Comparison of ENCODE assay signal across 9 mouse cellular contexts in the genomic region with DNA sequence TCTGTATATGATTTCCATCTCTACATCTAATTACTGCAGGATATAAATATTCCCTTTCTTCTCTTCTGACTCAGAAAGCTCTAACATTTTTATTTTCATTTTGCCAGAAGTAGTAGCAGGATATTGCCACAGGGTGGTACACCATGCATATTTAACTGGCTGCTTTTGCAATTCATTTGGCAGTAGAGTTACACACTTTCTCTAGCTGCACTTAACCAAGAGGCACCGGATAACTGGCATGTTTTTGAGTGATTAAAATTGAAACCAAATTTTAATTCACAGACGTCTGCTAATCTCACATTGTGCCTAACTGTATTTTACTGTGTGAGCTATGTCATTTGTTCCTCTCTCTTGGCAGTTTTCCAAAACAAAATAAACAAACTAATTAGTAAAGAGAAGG.
A peak's percentile ranks its signal among the peaks of the same experiment; 100 is the strongest.
DNase-seq lines count a peak whose midpoint lies in the region; ATAC-seq and TF ChIP-seq lines count a peak whose summit lies in the region.
"Had no signal": no experiment of that assay in that cellular context is flagged by ENCODE, and none has a peak within 500 bp of the region (broad histone marks: within the 10 kb centered on the region; RNA-seq: fewer than 3 reads in every experiment).

No protein-coding gene starts in this region.

- no peaks in the 10 kb centered on the region for H3K36me3 ChIP-seq in limb, embryonic 14.5 days (ENCODE audit: control insufficient read depth, insufficient read depth, low read length)
- H3K36me3 ChIP-seq in limb, embryonic 10.5 days = no peaks in the 10 kb centered on the region
- H3K36me3 ChIP-seq in intestine, embryonic 15.5 days = no peaks in the 10 kb centered on the region
- H3K36me3 ChIP-seq: limb, embryonic 15.5 days; stomach, embryonic 15.5 days had no signal

- ATAC-seq in limb, embryonic 14.5 days (ENCODE audit: low FRiP score, low read depth) = no peak
- peak; percentile 45; the same call in 1 of the 2 replicates for ATAC-seq in intestine, embryonic 15.5 days

- no peak for TF ChIP-seq POLR2A in limb, embryonic 14.5 days (IDR thresholded peaks at IDR 0.05; ENCODE audit: borderline replicate concordance, extremely low read depth, insufficient read depth, insufficient read length)

- H3K27ac ChIP-seq in limb, embryonic 14.5 days (replicated peaks; ENCODE audit: low read depth, low read length) = no peak overlapping the region
- H3K27ac ChIP-seq in limb, embryonic 10.5 days = no peak overlapping the region
- H3K27ac ChIP-seq in intestine, embryonic 15.5 days = no peak overlapping the region
- H3K27ac ChIP-seq: limb, embryonic 15.5 days; stomach, embryonic 15.5 days had no signal

- no peak overlapping the region for H3K9ac ChIP-seq in limb, embryonic 14.5 days (ENCODE audit: low read depth, low read length, severe bottlenecking)
- H3K9ac ChIP-seq in intestine, embryonic 15.5 days = no peak overlapping the region
- H3K9ac ChIP-seq: limb, embryonic 15.5 days; stomach, embryonic 15.5 days had no signal

- H3K4me3 ChIP-seq in limb, embryonic 14.5 days (replicated peaks; ENCODE audit: low read length) = no peak overlapping the region
- H3K4me3 ChIP-seq in limb, embryonic 10.5 days = no peak overlapping the region
- no peak overlapping the region for H3K4me3 ChIP-seq in intestine, embryonic 15.5 days (replicated peaks)
- H3K4me3 ChIP-seq: limb, embryonic 15.5 days; stomach, embryonic 15.5 days had no signal

- H3K27me3 ChIP-seq in limb, embryonic 14.5 days (ENCODE audit: control insufficient read depth, insufficient read depth, low read length) = no peaks in the 10 kb centered on the region
- H3K27me3 ChIP-seq in limb, embryonic 10.5 days (ENCODE audit: low read depth, poor library complexity, severe bottlenecking) = no peaks in the 10 kb centered on the region
- H3K27me3 ChIP-seq in intestine, embryonic 15.5 days (replicated peaks) = no peaks in the 10 kb centered on the region
- H3K27me3 ChIP-seq: limb, embryonic 15.5 days; stomach, embryonic 15.5 days had no signal

- DNase-seq in limb, embryonic 14.5 days (ENCODE audit: low spot score) = peak; percentile 33
- DNase-seq in limb, embryonic 10.5 days (ENCODE audit: low spot score) = no peak
- DNase-seq in adrenal gland, postnatal 10 days = peak; percentile 21
- peak; percentile 42 to 59 for DNase-seq in cerebellum, postnatal 25 days
- DNase-seq in retina, postnatal 1 day = peak; percentile 62
- no peak for DNase-seq in gastrocnemius, postnatal 4 days (ENCODE audit: low spot score in 2 of 2)

- H3K4me2 ChIP-seq in limb, embryonic 14.5 days (replicated peaks; ENCODE audit: low read depth, low read length, severe bottlenecking) = no peak overlapping the region
- no peak overlapping the region for H3K4me2 ChIP-seq in intestine, embryonic 15.5 days (replicated peaks)
- H3K4me2 ChIP-seq: limb, embryonic 15.5 days; stomach, embryonic 15.5 days had no signal

- H3K9me3 ChIP-seq in limb, embryonic 14.5 days (ENCODE audit: control insufficient read depth, low read length) = no peaks in the 10 kb centered on the region
- H3K9me3 ChIP-seq in limb, embryonic 10.5 days (replicated peaks) = no peaks in the 10 kb centered on the region
- H3K9me3 ChIP-seq in intestine, embryonic 15.5 days = no peaks in the 10 kb centered on the region
- H3K9me3 ChIP-seq: limb, embryonic 15.5 days; stomach, embryonic 15.5 days had no signal

- no peaks in the 10 kb centered on the region for H3K4me1 ChIP-seq in limb, embryonic 14.5 days (ENCODE audit: control insufficient read depth, insufficient read depth, low read length)
- no peaks in the 10 kb centered on the region for H3K4me1 ChIP-seq in limb, embryonic 10.5 days
- H3K4me1 ChIP-seq in intestine, embryonic 15.5 days (replicated peaks) = no peaks in the 10 kb centered on the region
- H3K4me1 ChIP-seq: limb, embryonic 15.5 days; stomach, embryonic 15.5 days had no signal

- WGBS in limb, embryonic 14.5 days = 9% methylated on average over 2 of the region's 2 CpGs
- 64% methylated on average over 2 of the region's 2 CpGs for WGBS in limb, embryonic 10.5 days
- WGBS in intestine, embryonic 15.5 days = 31% methylated on average over 2 of the region's 2 CpGs

Comparison
In these comparisons a context has a peak if more than half of its experiments do, and no peak if none do; other contexts are left out.
1. DNase-seq: peak in limb, embryonic 14.5 days (single experiment), adrenal gland, postnatal 10 days (single experiment), cerebellum, postnatal 25 days (2 of 2) and retina, postnatal 1 day (single experiment); none in limb, embryonic 10.5 days (single experiment) and gastrocnemius, postnatal 4 days (0 of 2).